Mouse (Mus musculus): ENCODE measurements around the gene Map1lc3b. TPM values are rescaled to one million over a fixed set of nuclear protein-coding genes. Genes with fewer than 3 reads are reported as not detected.
A peak's percentile ranks its signal among the peaks of the same experiment; 100 is the strongest.

Gene Map1lc3b
- total and polyA plus RNA-seq, 2 experiments: 45.9 to 61.9 TPM

- no peak for DNase-seq (ENCODE audit: extremely low read depth, low read depth, low spot score)
- peaks cover 71% of the 10 kb centered on the region for H3K79me2 ChIP-seq (ENCODE audit: control insufficient read depth, insufficient read depth, low read length)
- H3K4me1 ChIP-seq (ENCODE audit: control insufficient read depth, insufficient read depth, low read length): peaks cover 17% of the 10 kb centered on the region
- H3K36me3 ChIP-seq (ENCODE audit: control insufficient read depth, insufficient read depth, low read length): peaks cover 5% of the 10 kb centered on the region
- WGBS: 84% methylated on average over 4 of the region's 4 CpGs
- no peak overlapping the region for H3K27ac ChIP-seq (replicated peaks; ENCODE audit: insufficient read depth, low read depth, low read length)
- H3K9ac ChIP-seq (ENCODE audit: low read depth, low read length): no peak overlapping the region
- no peak overlapping the region for H3K4me3 ChIP-seq (ENCODE audit: insufficient read depth, low read depth, low read length)
- TF ChIP-seq POLR2A (IDR thresholded peaks at IDR 0.05; ENCODE audit: extremely low read depth, insufficient read depth, low read length) (no peak), CTCF (IDR thresholded peaks at IDR 0.05; ENCODE audit: low read depth, low read length) (no peak)
- H3K27me3 ChIP-seq (ENCODE audit: control insufficient read depth, insufficient read depth, low read length): no peaks in the 10 kb centered on the region
Measured at GRCm38 (mm10) chr8:121628681-121629080, 38.5 kb downstream of the Map1lc3b start.

DNA sequence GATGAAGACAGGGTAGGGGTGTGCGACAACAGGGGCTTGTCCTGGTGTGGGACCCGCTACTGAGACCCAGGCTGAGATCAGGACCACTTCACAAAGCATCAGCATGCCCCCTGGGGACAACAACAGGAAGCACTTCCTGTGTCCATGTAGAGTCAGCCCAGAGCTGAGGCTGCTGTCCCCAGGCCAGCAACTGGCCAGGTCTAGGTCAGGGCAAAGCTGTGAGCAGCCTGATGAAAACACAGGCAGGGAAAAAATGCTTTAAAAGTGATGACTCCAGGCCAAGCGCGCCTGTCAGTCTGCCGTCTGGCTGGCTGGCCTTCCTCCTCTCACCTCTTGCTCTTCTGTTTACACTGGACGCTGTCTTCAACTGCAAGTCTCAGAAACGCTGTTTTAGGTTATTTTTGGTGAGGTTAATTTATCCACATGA is 41.5 kb downstream of the Map1lc3b start:
- peak overlapping the region; percentile 53 for H3K27ac ChIP-seq (replicated peaks; ENCODE audit: insufficient read depth, low read depth, low read length)
- H3K4me3 ChIP-seq (ENCODE audit: insufficient read depth, low read depth, low read length): no peak overlapping the region
- H3K36me3 ChIP-seq (ENCODE audit: control insufficient read depth, insufficient read depth, low read length): peaks cover 5% of the 10 kb centered on the region
- H3K79me2 ChIP-seq (ENCODE audit: control insufficient read depth, insufficient read depth, low read length): peaks cover 62% of the 10 kb centered on the region
- H3K4me1 ChIP-seq (ENCODE audit: control insufficient read depth, insufficient read depth, low read length): peaks cover 21% of the 10 kb centered on the region
- no peak overlapping the region for H3K9ac ChIP-seq (ENCODE audit: low read depth, low read length)
- H3K27me3 ChIP-seq (ENCODE audit: control insufficient read depth, insufficient read depth, low read length): no peaks in the 10 kb centered on the region
- DNase-seq (ENCODE audit: extremely low read depth, low read depth, low spot score): peak; percentile 85
- peak; percentile 30 for TF ChIP-seq CTCF (IDR thresholded peaks at IDR 0.05; ENCODE audit: low read depth, low read length)
- TF ChIP-seq POLR2A (IDR thresholded peaks at IDR 0.05; ENCODE audit: extremely low read depth, insufficient read depth, low read length): no peak
- 28% methylated on average over 7 of the region's 7 CpGs for WGBS

DNA sequence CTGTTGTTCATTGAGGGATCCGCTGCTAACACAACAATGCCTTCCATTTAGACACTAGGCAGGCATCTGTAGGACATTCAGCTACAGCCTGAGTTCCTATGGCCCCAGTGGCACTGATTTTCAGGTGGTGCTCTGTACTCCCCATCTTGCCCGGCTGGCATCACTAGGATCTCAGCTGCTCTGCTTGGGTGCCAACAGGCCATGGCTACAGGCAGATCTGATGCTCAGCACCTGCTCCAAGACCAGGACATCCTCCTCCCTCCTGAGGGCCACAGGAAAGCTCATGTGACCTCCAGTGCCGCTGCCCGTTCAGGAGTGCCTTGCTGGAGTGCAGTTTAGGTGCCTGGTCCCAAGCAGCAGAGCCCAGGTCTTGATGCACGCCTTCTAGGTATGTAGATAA is 42.2 kb downstream of the Map1lc3b start:
- Histone ChIP-seq H3K27me3 (ENCODE audit: control insufficient read depth, insufficient read depth, low read length) (no peaks in the 10 kb centered on the region), H3K36me3 (ENCODE audit: control insufficient read depth, insufficient read depth, low read length) (peaks cover 5% of the 10 kb centered on the region), H3K27ac (replicated peaks; ENCODE audit: insufficient read depth, low read depth, low read length) (peak overlapping the region; percentile 53), H3K9ac (ENCODE audit: low read depth, low read length) (no peak overlapping the region), H3K79me2 (ENCODE audit: control insufficient read depth, insufficient read depth, low read length) (peaks cover 63% of the 10 kb centered on the region), H3K4me3 (ENCODE audit: insufficient read depth, low read depth, low read length) (no peak overlapping the region), H3K4me1 (ENCODE audit: control insufficient read depth, insufficient read depth, low read length) (peaks cover 21% of the 10 kb centered on the region)
- 65% methylated on average over 5 of the region's 5 CpGs for WGBS
- TF ChIP-seq POLR2A (IDR thresholded peaks at IDR 0.05; ENCODE audit: extremely low read depth, insufficient read depth, low read length) (no peak), CTCF (IDR thresholded peaks at IDR 0.05; ENCODE audit: low read depth, low read length) (no peak)
- DNase-seq (ENCODE audit: extremely low read depth, low read depth, low spot score): no peak

DNA sequence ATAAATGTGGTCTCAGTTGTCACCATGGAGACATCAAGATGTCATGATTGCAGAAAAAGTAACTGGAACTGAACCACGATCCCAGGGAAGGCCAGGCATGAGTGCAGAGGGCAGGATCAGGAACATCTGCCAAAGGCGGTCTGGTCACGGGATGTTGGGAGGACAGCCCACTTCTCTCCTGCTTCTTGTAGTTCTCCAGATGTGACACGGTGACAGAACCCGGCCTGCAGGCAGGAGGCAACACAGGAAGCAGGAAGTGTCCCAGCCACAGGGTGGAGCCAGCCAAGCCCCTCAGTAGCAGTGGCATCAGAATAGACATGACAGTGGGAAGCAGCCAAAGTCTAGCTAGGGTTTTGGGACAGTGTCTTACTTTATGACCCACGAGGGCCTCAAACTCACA is 45.4 kb downstream of the Map1lc3b start:
- Histone ChIP-seq H3K27ac (replicated peaks; ENCODE audit: insufficient read depth, low read depth, low read length) (peak overlapping the region; percentile 60), H3K27me3 (ENCODE audit: control insufficient read depth, insufficient read depth, low read length) (no peaks in the 10 kb centered on the region), H3K4me1 (ENCODE audit: control insufficient read depth, insufficient read depth, low read length) (peaks cover 32% of the 10 kb centered on the region), H3K9ac (ENCODE audit: low read depth, low read length) (no peak overlapping the region), H3K36me3 (ENCODE audit: control insufficient read depth, insufficient read depth, low read length) (no peaks in the 10 kb centered on the region), H3K79me2 (ENCODE audit: control insufficient read depth, insufficient read depth, low read length) (peaks cover 71% of the 10 kb centered on the region), H3K4me3 (ENCODE audit: insufficient read depth, low read depth, low read length) (no peak overlapping the region)
- TF ChIP-seq POLR2A (IDR thresholded peaks at IDR 0.05; ENCODE audit: extremely low read depth, insufficient read depth, low read length) (no peak), CTCF (IDR thresholded peaks at IDR 0.05; ENCODE audit: low read depth, low read length) (peak; percentile 21; the same call in 1 of the 2 replicates)
- DNase-seq (ENCODE audit: extremely low read depth, low read depth, low spot score): peak; percentile 70
- 18% methylated on average over 6 of the region's 6 CpGs for WGBS

GRCm38 (mm10) chr8:121636180-121636579 is 46.0 kb downstream of the Map1lc3b start:
- no peak overlapping the region for H3K4me3 ChIP-seq (ENCODE audit: insufficient read depth, low read depth, low read length)
- H3K4me1 ChIP-seq (ENCODE audit: control insufficient read depth, insufficient read depth, low read length): peaks cover 35% of the 10 kb centered on the region
- no peak for DNase-seq (ENCODE audit: extremely low read depth, low read depth, low spot score)
- no peaks in the 10 kb centered on the region for H3K27me3 ChIP-seq (ENCODE audit: control insufficient read depth, insufficient read depth, low read length)
- WGBS: 73% methylated on average over 8 of the region's 8 CpGs
- H3K9ac ChIP-seq (ENCODE audit: low read depth, low read length): no peak overlapping the region
- H3K27ac ChIP-seq (replicated peaks; ENCODE audit: insufficient read depth, low read depth, low read length): peak overlapping the region; percentile 60
- H3K79me2 ChIP-seq (ENCODE audit: control insufficient read depth, insufficient read depth, low read length): peaks cover 69% of the 10 kb centered on the region
- H3K36me3 ChIP-seq (ENCODE audit: control insufficient read depth, insufficient read depth, low read length): no peaks in the 10 kb centered on the region
- no peak for TF ChIP-seq CTCF (IDR thresholded peaks at IDR 0.05; ENCODE audit: low read depth, low read length)
- TF ChIP-seq POLR2A (IDR thresholded peaks at IDR 0.05; ENCODE audit: extremely low read depth, insufficient read depth, low read length): no peak

DNA sequence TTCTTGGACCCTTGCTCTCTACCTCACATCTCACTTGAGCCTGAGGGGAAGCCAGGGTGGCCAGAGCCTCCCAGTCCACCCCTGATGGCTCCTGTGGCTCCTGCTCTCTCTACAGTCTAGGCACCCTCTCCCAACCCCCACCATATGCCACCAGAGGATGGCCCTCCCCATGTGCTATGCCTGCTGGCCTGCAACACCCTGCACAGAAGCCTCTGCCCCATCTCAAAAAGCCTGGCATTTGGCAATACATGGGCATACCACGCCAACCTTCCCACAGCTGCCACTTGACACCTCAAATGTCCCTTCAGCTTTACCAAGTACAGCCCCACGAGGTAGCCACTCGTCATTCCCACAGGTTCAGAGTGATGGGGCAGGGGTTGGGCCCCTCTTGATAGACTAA is 52.6 kb downstream of the Map1lc3b start:
- WGBS: 62% methylated on average over 3 of the region's 3 CpGs
- DNase-seq (ENCODE audit: extremely low read depth, low read depth, low spot score): no peak
- peaks cover 57% of the 10 kb centered on the region for H3K4me1 ChIP-seq (ENCODE audit: control insufficient read depth, insufficient read depth, low read length)
- TF ChIP-seq CTCF (IDR thresholded peaks at IDR 0.05; ENCODE audit: low read depth, low read length) (no peak), POLR2A (IDR thresholded peaks at IDR 0.05; ENCODE audit: extremely low read depth, insufficient read depth, low read length) (no peak)
- H3K4me3 ChIP-seq (ENCODE audit: insufficient read depth, low read depth, low read length): no peak overlapping the region
- no peaks in the 10 kb centered on the region for H3K36me3 ChIP-seq (ENCODE audit: control insufficient read depth, insufficient read depth, low read length)
- H3K9ac ChIP-seq (ENCODE audit: low read depth, low read length): no peak overlapping the region
- no peak overlapping the region; the same call in 1 of the 2 replicates for H3K27ac ChIP-seq (replicated peaks; ENCODE audit: insufficient read depth, low read depth, low read length)
- peaks cover 91% of the 10 kb centered on the region for H3K79me2 ChIP-seq (ENCODE audit: control insufficient read depth, insufficient read depth, low read length)
- H3K27me3 ChIP-seq (ENCODE audit: control insufficient read depth, insufficient read depth, low read length): no peaks in the 10 kb centered on the region
